Mouse (Mus musculus) layer of hippocampus, adult 9-10 months (tissue): ENCODE measurements around the gene Ncs1.
A peak's percentile ranks its signal among the peaks of the same experiment; 100 is the strongest.

Experiments
- DNase-seq: peaks from one replicate; pipeline ENCODE4 v3.0.0; 2022; ENCODE audit warnings: low spot score

The Ncs1 gene

DNA sequence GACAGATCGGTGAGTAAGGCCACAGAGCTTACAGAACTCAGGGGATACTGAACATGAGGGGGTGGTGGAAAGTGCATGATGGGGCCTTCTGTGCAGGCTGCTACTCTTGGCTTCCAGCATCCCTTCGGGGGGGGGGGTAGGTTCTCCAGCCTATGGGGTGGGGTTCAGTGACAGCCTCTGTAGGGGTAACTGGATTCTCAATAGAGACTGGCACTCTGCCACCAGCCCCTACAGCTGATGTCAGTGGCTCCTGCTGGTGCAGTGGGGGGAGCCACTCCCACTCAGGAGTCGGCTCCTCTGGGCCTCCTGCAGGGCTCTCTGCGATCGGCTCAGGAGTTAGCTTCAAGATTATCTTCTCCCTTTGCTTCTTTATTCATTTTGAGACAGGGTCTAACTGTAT lies 32.9 kb downstream of the Ncs1 start:
- no peak for DNase-seq

DNA sequence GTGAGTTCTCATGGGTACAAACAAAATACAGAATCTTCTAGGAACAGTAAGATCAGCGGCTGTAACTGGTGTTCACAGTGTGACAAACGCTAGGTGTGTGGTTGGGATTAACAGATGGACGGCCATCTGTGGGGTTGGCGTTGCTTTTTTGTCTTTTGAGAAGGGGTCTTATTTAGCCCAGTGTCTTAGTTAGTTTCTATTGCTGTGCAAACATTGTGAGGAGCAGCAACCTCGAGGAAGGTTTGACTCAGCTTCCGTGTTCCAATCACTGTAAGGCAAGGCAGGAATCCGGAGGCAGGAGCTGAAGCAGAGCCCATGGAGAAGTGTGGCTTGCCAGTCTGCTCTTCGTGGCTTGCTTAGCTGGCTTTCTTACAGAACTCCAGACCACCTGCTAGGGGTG lies 35.5 kb downstream of the Ncs1 start:
- no peak for DNase-seq

DNA sequence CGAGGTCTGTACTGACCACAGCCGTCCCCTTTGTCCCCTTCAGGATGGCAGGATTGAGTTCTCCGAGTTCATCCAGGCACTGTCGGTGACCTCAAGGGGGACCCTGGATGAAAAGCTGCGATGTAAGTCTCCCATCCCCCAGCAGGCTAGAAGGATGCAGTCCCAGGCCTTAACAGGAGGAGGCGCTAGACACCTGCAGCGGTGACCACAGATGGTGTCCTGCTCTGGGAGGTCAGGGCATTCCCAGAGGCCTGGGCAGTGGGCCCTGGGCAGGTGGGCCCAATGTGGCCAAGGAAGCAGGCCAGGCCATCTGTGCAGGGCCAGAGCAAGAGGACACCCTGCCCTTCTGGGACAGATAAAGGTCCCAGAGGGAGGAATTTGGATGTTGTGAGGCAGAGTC lies 36.6 kb downstream of the Ncs1 start:
- DNase-seq = no peak

DNA sequence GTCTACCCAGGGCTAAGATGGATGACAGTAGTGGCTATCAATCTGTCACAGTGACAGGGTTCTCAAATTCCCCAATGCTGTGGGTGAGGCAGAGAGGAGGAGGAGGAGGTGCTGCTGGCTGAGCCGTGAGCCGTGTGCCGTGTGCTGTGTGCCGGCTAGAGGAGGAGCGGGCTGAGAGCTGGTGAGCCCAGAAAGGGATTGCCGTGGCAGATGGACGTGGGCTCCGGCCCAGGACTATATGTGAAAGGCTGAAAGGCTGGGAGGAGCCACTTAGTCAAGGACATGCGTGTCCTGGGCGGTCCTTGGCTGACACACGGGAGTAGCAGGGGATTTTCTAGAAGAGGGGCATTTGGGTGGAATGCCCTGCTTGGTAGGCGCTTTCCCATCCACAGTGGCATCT lies 37.3 kb downstream of the Ncs1 start:
- DNase-seq = no peak

DNA sequence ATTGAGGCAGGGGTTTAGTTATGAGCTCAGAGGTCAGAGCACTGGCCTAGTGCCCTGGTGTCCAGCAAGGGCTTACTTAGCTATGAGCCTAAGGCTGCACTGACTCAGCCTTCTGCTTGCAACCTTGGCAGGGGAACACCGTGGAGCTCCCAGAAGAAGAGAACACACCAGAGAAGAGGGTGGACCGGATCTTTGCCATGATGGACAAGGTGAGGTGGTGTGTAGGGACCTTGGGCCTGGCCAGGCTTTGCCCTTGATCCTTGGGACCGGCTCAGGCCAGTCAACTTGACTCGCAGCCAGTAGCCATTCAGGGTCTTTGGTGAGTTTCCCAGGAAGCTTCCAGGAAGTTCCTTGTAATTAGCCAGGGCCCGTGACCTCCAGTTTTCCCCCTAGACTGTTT lies 38.9 kb downstream of the Ncs1 start:
- DNase-seq = no peak

DNA sequence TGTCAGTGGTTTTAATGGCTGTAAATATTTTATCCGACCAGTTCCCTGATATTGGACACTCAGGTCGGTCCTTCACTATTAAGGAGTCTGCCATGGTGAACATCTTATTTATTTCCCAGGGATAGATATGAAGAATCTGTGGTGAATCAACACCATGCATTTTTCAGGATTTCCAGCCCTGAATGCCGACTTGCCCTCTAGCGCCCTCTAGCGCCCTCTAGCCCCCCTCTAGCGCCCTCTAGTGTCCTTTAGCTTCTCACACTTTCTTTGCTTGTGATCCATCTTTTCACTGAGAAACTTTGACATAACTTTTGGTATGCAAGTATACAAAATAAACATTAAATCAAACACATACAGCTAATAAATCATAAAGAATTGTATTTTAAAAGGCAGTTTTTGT lies 45.8 kb downstream of the Ncs1 start:
- peak; percentile 55 for DNase-seq

DNA sequence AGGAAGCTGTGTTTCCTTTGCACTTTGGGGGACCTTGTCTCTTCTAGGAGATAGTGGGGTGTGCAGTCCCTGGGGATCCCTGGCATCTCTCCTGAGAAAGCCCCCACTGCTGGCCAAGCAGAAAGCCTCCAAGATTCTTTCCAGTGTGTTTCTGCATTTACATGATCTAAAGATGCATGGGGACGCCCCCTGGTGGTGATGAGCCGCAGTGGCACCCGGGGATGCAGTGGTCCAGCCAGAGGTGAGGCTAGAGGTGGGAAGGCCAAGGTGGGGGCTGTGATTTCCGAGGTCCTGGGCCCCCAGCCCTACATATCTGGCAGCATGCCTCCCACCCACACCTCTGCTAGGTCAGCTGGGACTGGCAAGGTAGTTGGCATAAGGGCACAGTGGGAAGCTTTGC lies 49.4 kb downstream of the Ncs1 start:
- DNase-seq = peak; percentile 71

DNA sequence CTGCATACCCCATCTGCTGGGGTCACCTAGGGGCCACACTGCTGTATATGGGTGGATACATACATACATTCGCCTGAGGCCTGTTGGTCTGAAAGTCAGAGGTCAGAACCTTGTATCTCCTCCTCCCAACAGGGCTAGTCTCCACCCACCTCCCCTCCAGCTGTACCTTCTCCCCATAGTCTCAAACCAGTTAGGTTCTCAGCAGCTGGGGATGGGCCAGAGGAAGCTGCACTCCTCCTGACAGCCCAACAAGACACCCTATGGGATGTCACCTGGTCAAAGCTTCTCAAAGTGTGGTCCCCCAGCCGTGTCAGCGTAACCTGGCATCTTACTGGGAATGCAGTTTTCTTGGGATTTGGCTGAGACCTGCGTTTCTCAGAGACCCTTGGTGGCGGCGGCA lies 50.8 kb downstream of the Ncs1 start:
- no peak for DNase-seq

DNA sequence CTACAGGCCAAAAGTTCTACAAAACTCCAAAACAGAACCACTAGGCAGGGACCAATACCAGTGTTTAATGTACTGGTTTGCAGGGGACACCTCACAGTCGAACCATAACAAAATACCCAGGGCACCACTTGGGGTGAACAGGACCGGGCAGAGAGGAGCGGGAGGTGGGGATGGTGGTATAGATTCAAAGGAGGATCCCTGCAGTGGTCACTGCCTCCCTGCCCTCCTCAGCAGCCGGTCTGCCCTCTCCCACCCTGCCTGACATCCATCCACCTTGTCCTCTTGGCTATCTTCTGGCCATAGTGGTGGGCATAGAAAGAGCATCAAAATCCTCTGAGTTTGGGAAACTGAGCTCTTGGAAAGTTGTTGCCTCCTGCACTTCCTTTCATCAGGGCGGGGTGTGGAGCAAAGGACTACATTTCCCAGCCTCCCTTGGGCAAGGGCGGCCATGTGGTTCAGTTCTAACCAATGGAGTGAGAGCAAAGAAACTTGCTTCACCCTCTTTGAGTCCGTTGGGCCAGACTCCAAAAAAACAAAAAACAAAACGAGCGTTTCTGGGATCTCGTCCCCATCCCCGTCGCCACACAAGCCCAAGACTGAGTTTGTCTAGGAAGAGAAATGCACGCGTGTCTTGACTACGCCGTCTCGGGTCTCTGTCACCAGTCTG lies 52.1 kb downstream of the Ncs1 start:
- no peak for DNase-seq

DNA sequence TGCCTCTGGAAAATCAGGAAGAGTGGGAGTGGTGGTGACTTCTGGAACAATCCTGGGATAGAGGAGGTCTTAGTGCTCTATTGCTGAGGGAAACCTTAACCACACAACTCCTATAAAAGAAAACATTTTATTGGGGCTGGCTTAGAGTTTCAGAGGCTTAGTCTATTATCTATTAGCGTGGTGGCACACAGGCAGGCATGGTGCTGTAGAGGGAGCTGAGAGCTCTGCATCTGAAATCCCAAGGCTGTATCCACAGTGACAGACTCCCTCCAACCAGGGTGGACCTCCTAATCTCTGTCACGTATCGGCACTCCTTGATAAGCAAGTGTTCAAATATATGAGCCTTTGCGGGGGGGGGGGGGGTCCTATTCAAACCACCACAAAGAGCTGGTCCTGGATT lies 53.2 kb downstream of the Ncs1 start:
- no peak for DNase-seq

DNA sequence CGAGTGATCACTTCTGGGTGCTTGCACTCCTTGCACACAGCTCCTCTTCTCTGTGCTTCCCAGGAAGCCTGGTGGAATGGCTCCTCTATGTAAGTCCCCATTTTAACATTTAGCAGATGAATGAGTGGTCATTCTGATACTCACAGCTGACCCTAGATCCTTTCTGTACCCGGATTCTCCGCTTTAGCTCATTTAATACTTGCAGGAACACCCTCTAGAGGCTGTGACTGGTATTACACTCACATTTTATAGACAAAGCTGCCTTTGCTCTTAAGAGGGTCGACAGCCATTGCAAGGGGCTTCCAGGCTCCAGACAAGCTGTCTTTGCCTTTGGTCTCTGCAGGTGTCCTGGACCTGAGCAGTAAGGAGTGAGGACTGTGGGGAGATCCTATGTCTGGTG lies 53.6 kb downstream of the Ncs1 start:
- DNase-seq = peak; percentile 54

DNA sequence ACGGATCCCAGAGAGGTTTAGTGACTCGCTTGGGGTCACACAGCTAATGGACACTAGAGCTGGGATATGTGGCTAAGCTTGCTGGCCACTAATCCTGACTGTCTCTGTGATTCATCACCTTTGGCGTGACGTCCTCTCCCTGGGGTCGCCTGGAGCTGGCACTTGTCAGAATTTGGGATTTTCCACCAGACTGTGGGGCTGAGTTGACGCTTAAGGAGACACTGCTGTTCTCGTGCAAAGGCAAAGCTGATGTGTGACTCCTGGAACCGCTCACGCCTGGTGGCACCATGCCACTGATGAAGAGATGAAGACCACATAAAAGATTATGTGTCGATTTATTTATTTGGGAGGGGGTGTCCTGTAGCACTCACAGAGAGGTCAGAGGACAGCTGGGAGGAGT lies 54.4 kb downstream of the Ncs1 start:
- DNase-seq = no peak

DNA sequence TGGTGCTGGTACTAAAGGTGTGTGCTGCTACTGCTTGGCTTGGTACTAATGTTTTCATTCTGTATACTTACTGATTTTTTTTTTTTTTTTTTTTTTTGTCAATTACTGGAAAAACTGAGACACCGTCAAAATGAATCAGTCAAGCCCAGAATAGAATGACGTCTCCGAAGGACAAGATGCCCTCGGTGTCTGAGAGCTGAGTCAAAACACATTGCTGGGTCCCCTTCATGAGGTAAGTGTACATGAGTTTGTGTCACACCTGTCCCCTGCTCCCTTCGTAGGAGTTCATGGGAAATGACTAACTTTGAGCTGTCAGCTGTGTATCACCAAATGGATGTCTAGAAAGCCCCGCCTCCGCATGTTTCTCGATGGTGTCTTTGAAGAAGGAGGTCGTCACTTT lies 57.6 kb downstream of the Ncs1 start:
- DNase-seq = no peak

DNA sequence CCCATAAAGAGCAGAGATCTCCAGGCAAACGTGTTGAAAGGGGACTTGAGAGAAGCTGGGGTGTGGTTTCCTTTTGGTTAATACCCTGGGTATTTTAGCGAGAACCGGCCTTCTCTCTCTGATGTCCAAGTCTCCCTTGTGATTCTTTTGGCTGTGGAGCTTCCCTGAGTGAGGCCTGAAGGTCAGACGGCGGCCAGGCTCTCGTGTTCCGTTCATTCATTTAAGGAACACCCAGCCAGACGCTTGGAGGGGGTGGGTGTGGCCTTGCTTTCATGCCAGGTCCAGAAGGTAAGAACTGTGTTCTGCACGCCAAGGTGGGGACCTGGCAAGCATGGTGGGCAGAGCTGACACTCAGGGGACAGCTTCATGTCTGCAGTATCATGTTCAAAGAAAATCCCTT lies 58.6 kb downstream of the Ncs1 start:
- no peak for DNase-seq

DNA sequence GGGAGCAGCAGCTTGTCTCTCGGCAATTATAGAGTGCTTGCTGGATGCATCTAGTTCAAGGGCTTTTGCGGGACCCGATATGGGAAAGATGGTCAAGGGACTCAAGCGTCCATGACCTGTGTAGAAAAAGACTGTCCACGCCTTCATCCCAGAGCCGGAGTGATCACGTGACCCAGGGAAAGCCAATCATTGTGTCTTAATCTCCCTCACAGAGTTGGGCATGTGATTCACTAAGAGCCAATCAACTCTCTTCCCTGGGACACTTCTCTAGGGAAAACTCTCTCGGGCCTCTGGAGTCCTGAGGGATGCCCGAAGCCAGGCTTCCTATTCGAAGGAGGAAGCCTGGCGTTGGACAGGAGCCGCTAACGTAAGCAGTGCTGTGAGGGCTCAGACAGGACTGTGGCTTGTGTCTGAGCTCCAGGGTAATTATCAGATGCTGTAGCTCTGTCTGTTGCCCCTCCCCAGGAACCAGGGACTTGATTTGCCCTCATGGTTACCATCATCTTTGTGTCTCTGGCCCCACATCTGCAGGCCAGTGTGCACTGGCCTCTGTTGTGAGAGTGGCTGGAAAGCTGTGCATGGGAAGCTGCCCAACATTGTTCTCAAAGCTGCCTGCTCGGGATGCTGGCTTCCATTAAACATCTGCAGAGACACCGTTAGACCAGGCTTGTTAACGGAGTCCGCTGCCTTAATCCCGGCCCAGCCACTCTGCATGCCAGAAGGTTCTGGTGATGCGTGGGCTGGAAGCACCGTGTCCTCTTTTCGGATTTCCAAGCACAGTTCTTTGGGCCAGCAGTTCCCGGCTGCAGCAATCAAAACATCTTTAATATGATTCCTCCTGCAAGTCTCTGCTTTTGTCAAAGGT lies 59.4 kb downstream of the Ncs1 start:
- DNase-seq = no peak

DNA sequence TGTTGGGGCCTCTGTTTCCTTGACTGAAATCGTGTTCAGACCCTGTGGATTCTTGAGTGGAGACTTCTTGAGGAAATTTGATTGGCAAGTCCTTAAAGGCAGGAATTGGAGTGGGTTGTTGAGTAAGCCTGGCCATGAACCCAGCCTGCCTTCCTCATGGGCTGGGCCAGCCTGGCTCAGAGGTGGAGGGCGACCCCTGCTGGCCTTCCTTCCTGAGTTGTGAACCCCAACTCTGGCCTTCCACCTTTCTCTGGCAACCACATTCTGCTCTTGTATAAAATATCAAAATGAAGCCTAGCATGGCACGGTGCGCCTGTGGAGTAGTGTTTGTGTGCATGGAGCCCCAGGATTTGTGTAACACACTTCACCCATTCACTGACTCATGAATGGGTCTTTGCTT lies 60.1 kb downstream of the Ncs1 start:
- no peak for DNase-seq

DNA sequence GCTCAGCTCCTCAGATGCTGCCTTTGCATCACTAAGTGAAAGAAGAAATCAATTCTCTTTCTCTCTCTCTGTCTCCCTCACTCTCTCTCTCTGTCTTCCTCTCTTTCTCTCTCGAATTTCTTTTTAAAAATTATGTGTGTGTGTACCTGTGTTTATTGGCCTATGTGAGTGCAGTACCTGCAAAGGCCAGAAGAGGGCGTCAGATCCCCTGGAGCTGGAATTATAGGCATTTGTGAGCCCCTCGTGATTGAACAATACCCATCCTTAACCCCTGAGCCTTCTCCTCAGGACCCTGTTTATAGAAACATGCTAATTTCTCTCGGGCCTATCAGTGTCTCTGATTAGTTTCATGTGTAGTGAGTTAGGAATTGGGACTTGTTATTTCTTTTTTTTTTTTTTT lies 62.6 kb downstream of the Ncs1 start:
- DNase-seq = no peak

DNA sequence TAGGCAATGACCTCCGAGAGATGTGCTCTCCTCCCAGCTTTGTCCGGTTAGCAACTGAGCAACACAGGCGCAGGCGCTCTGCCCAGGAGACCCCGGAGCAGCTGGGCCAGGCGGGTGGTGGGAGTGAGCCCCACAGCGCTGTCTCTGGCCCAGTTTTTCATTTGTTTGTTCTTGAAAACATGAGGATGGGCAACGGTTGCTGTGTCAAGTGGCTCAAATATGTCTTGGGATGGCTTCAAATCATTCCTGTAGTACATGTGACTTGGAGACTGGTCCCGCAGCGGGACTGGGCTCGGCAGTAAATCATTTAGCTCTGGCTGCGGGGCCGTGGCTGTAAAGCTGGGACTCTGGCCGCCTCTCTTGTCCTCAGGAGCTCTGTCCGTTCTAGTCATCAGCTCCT lies 63.9 kb downstream of the Ncs1 start:
- DNase-seq = no peak

DNA sequence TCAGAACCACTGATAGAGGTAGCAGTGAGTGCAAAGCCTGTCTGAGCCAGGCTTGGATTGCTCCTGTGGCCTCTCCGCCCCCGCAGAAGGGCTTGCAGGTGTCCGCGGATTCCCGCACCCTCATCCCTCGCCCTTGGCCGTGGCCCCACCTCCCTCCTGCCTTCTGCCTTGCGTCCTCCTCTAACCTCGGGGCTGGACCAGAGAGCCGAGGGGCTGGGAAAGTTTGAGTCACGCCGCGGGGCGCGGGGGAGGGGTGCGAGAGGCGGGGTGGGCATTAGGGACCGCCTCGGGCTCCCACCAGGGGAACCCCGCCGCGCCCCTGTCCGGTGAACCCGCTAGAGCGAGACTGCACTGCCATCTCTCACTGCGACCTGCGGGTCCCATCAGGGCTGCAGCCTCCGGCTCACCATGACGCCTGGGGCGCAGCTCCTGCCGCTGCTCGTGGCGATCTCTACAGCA lies 68.4 kb downstream of the Ncs1 start, which contains the start of gene Hmcn2:
Gene Hmcn2 (plus strand): TSS at position 409 of the 459 bp plus-strand sequence.
- no peak for DNase-seq

DNA sequence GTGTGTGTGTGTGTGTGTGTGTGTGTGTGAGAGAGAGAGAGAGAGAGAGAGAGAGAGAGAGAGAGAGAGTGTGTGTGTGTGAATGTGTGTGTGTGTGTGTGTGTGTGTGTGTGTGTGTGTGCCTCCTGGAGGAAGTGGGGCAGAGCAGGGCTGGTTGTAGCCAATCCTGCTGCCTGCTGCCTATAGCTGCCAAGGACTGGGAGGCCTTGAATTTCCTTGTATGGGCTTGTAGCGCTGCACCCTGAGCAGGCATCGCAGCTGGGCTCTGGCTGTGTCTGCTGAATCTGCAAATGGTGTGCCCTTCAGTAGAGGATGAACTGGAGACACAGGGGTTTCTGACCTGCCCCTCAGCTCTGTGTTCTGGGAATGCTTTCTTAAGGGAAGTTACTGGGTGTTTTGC lies 72.5 kb downstream of the Ncs1 start:
- DNase-seq = no peak

DNA sequence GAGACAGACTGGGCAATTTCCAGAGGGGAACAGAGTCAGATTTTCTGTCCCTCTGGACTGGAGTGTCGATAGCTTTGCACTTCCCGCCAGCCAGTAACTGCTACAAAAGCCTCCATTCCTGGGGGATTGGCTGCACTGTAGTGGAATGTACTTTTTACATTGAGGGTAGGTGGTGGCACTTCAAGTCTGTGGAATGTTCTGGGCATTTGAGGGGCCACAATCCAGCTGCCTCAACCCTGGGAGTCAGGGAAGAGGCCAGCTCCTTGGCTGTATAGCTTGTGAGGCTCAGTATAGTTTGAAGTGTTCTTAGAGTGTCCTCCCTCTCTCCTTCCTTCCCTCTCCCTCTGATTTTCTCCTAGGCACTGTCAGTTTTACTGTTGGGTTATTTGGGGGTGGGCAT lies 73.6 kb downstream of the Ncs1 start:
- DNase-seq = no peak

DNA sequence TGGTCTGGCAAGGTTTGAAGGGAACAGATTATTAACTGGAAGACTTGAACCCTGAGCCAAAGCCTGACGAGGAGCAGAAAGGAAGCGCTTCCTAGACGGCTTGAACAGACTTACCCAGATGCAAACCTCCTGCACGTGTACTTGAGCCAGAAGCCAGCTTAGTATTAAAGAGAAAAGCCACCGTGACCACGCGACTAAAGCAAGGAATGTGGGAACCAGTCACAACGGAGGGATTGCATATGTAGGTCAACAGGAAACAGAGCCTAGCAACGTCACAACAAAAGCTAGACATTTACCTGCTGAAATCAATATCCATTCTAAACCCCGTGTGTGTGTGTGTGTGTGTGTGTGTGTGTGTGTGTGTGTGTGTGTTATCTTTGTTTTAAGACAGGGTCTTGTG lies 81.6 kb downstream of the Ncs1 start:
- no peak for DNase-seq

DNA sequence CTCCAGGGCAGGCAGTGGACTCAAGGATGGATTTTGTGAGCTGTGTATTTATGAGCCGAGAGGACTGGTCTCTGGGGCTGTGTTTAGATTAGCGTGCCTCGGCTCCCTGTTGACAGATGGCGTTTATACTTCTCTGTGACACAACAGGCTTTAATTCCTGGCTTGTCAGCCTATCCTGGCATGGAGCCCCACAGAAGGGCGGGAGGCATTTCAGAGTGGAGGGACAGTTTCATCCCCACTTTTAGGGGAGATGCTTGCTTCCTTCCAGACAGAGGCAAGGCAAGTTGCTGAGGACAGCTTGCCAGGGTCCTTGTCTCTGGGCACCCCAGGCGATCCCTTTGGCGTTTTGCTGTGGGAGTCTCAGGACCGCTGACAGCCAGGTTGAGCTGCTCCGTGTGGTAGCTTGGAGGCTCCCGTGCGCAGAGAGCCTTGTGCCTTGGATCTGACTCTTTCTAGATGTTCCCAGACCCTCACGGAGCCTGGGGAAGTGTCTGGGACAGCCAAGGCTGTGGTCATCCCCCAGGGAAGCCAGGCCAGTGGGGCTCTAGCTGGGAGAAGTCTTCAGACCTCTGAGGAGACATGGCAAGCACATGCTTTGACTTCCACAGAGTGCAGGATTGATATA lies 92.2 kb downstream of the Ncs1 start:
- DNase-seq = no peak
